Comparison of ENCODE assay signal across 8 mouse cellular contexts in the genomic region with DNA sequence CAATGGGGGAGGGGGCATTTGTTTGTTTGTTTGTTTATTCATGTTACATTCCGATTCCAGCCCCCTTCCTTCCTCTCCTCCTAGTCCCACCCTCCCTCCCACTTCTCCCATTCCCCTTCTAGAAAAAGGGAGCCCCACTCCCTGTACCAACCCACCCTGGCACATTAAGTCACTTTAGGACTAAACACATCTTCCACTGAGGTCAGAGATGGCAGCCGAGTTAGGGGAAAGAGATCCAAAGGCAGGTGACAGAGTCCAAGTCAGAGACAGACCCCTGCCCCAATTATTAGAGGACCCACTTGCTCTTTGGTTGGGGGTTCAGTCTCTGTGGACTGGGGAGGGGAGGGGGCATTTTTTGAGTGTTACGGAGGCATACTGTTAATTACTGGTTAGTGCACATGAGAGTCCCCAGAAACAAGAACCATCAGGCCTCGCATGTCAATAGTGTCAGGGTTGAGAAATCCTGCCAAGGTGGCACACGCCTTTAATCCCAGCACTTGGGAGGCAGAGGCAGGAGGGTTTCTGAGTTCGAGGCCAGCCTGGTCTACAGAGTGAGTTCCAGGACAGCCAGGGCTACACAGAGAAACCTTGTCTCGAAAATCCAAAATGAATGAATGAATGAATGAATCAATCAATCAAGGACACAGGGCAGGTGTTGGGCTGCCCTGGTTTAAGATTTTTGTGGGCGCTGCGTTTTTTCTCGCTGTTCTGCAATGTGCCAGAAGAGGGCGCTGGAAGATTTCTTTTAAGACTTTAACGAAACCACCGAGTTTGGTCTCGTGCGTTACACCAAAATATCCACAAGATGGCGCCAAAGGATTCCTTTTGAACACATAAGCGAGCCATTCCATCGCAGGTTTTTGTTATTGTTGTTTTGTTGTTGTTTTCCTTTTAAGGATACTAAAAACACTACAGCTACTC.
A peak's percentile ranks its signal among the peaks of the same experiment; 100 is the strongest.
DNase-seq lines count a peak whose midpoint lies in the region; ATAC-seq lines count a peak whose summit lies in the region.

No protein-coding gene starts in this region.

- no peaks in the 10 kb centered on the region for H3K9me3 ChIP-seq in embryonic facial prominence, embryonic 13.5 days
- no peaks in the 10 kb centered on the region for H3K9me3 ChIP-seq in limb, embryonic 13.5 days

- H3K36me3 ChIP-seq in embryonic facial prominence, embryonic 13.5 days, result no peaks in the 10 kb centered on the region
- no peaks in the 10 kb centered on the region for H3K36me3 ChIP-seq in limb, embryonic 13.5 days

- 21% methylated on average over 18 of the region's 18 CpGs for WGBS in embryonic facial prominence, embryonic 13.5 days
- 23% methylated on average over 18 of the region's 18 CpGs for WGBS in limb, embryonic 13.5 days

- no peak overlapping the region for H3K27ac ChIP-seq in embryonic facial prominence, embryonic 13.5 days
- no peak overlapping the region for H3K27ac ChIP-seq in limb, embryonic 13.5 days

- peak overlapping the region; percentile 39 for H3K4me2 ChIP-seq in embryonic facial prominence, embryonic 13.5 days
- H3K4me2 ChIP-seq in limb, embryonic 13.5 days (replicated peaks), result peak overlapping the region; percentile 30

- DNase-seq in 3T3-L1 (ENCODE audit: low read depth, low spot score), result peak; percentile 96
- DNase-seq in adrenal gland, postnatal 36 days, result peak; percentile 81 to 84
- DNase-seq in heart, adult 9 months (ENCODE audit: low spot score in 2 of 2), result peak; percentile 75 to 92
- DNase-seq in kidney, adult 9 months, result peak; percentile 98
- DNase-seq in monocyte, adult 2 months (ENCODE audit: low read depth in 1 of 2, low spot score in 2 of 2), result peak; percentile 54 to 81
- DNase-seq in spleen, postnatal 14 days (ENCODE audit: low spot score in 2 of 2), result peak; percentile 59 to 77

- H3K4me3 ChIP-seq in embryonic facial prominence, embryonic 13.5 days, result no peak overlapping the region
- no peak overlapping the region for H3K4me3 ChIP-seq in limb, embryonic 13.5 days

- peaks cover 4% of the 10 kb centered on the region for H3K4me1 ChIP-seq in embryonic facial prominence, embryonic 13.5 days
- peaks cover 7% of the 10 kb centered on the region; the same call in 1 of the 2 replicates for H3K4me1 ChIP-seq in limb, embryonic 13.5 days

- peaks cover 16% of the 10 kb centered on the region; the same call in 1 of the 2 replicates for H3K27me3 ChIP-seq in embryonic facial prominence, embryonic 13.5 days
- peaks cover 8% of the 10 kb centered on the region for H3K27me3 ChIP-seq in limb, embryonic 13.5 days

- no peak overlapping the region for H3K9ac ChIP-seq in embryonic facial prominence, embryonic 13.5 days
- H3K9ac ChIP-seq in limb, embryonic 13.5 days, result no peak overlapping the region

- ATAC-seq in embryonic facial prominence, embryonic 13.5 days (ENCODE audit: insufficient number of reproducible peaks, insufficient read depth, low FRiP score, low TSS enrichment, low read depth), result 0 out of 2 replicates have a peak, but pooled peaks have one; percentile 32
- peak; percentile 58 for ATAC-seq in limb, embryonic 13.5 days (ENCODE audit: low FRiP score, low read depth)
